Mouse (Mus musculus) MEL (cell line): ENCODE measurements around the gene Cdkal1. TPM values are rescaled to one million over a fixed set of nuclear protein-coding genes. Genes with fewer than 3 reads are reported as not detected.

ENCODE experiments used
- DNase-seq: peaks from one replicate; pipeline ENCODE4 v3.0.0; 2011; ENCODE audit warnings: low read depth, low spot score
- H3K27ac ChIP-seq: 2 replicates; pipeline ENCODE4 v1.5.1; 2012; ENCODE audit warnings: low read depth, mild to moderate bottlenecking, control low read depth, low read length, moderate library complexity; ENCODE audit not compliant: control insufficient read depth
- H3K27me3 ChIP-seq, 2 experiments: fragments of 150-350 bp in 1 of 2; sonication (generic) in 1 of 2; 2 replicates each; pipeline ENCODE4 v1.6.1; 2012; ENCODE audit warnings: low read length in 2 of 2, mild to moderate bottlenecking in 2 of 2, improper control_type of control experiment in 1 of 2, moderate library complexity in 1 of 2; ENCODE audit not compliant: insufficient read depth in 2 of 2, control insufficient read depth in 1 of 2
- H3K36me3 ChIP-seq, 2 experiments: 2 replicates each; pipeline ENCODE4 v1.6.1; 2012 to 2014; ENCODE audit warnings: low read length in 2 of 2, improper control_type of control experiment in 1 of 2, inconsistent platforms in 1 of 2, mild to moderate bottlenecking in 1 of 2; ENCODE audit not compliant: insufficient read depth in 2 of 2, control insufficient read depth in 1 of 2
- H3K4me1 ChIP-seq, 2 experiments: fragments of 150-350 bp in 1 of 2; sonication (generic) in 1 of 2; 2 replicates each; pipeline ENCODE4 v1.6.1; 2012; ENCODE audit warnings: low read length in 2 of 2, improper control_type of control experiment in 1 of 2, mild to moderate bottlenecking in 1 of 2; ENCODE audit not compliant: insufficient read depth in 2 of 2, control insufficient read depth in 1 of 2
- H3K4me3 ChIP-seq, 2 experiments: fragments of 150-350 bp in 1 of 2; sonication (generic) in 1 of 2; 2 replicates each; pipeline ENCODE4 v1.5.1; 2012; ENCODE audit warnings: low read depth in 2 of 2, low read length in 2 of 2, mild to moderate bottlenecking in 2 of 2, moderate library complexity in 2 of 2, control low read depth in 1 of 2, improper control_type of control experiment in 1 of 2; ENCODE audit not compliant: control insufficient read depth in 1 of 2, insufficient read depth in 1 of 2
- H3K79me2 ChIP-seq: 2 replicates; pipeline ENCODE4 v1.6.1; 2012; ENCODE audit warnings: mild to moderate bottlenecking, low read length, moderate library complexity; ENCODE audit not compliant: control insufficient read depth, poor library complexity, insufficient read depth
- H3K9ac ChIP-seq: 2 replicates; pipeline ENCODE4 v1.6.1; 2012; ENCODE audit warnings: low read depth, mild to moderate bottlenecking, control low read depth, low read length, moderate library complexity; ENCODE audit not compliant: control insufficient read depth, poor library complexity, severe bottlenecking
- H3K9me3 ChIP-seq: fragments of 150-350 bp; sonication (generic); replicated peaks from 2 replicates; pipeline ENCODE4 v1.6.1; 2012; ENCODE audit warnings: mild to moderate bottlenecking, low read length, improper control_type of control experiment, moderate library complexity; ENCODE audit not compliant: insufficient read depth
- BHLHE40 ChIP-seq: IDR thresholded peaks from 2 replicates; pipeline ENCODE4 v1.6.1; 2012; ENCODE audit warnings: low read depth, mild to moderate bottlenecking, inconsistent platforms, low read length, improper control_type of control experiment, borderline replicate concordance
- CTCF ChIP-seq, 3 experiments: IDR thresholded peaks in 2 of 3; conservative IDR thresholded peaks in 1 of 3; 2 replicates each; pipeline ENCODE4 v1.5.1; 2011 to 2012; ENCODE audit warnings: low read length in 3 of 3, low read depth in 2 of 3, mild to moderate bottlenecking in 2 of 3, improper control_type of control experiment in 1 of 3, inconsistent platforms in 1 of 3, mixed read lengths in 1 of 3, moderate library complexity in 1 of 3; ENCODE audit not compliant: control insufficient read depth in 1 of 3, insufficient read depth in 1 of 3, poor library complexity in 1 of 3, severe bottlenecking in 1 of 3
- E2F4 ChIP-seq: IDR thresholded peaks from 2 replicates; pipeline ENCODE4 v1.6.1; 2011; ENCODE audit warnings: low read depth, low read length, improper control_type of control experiment, borderline replicate concordance
- GABPA ChIP-seq: IDR thresholded peaks from 2 replicates; pipeline ENCODE4 v1.6.1; 2012; ENCODE audit warnings: low read depth, mild to moderate bottlenecking, inconsistent platforms, low read length, improper control_type of control experiment, moderate library complexity
- GATA1 ChIP-seq: IDR thresholded peaks from 2 replicates; pipeline ENCODE4 v1.6.1; 2011; ENCODE audit warnings: low read depth, low read length, improper control_type of control experiment
- MAFK ChIP-seq: IDR thresholded peaks from 2 replicates; pipeline ENCODE4 v1.6.1; 2011; ENCODE audit warnings: low read depth, mild to moderate bottlenecking, low read length, improper control_type of control experiment, borderline replicate concordance
- MYB ChIP-seq: IDR thresholded peaks from 2 replicates; pipeline ENCODE4 v1.6.1; 2011; ENCODE audit warnings: mild to moderate bottlenecking, low read depth, low read length, improper control_type of control experiment
- NRF1 ChIP-seq: IDR thresholded peaks from 2 replicates; pipeline ENCODE4 v1.6.1; 2014; ENCODE audit warnings: low read depth, mild to moderate bottlenecking, inconsistent platforms, low read length, improper control_type of control experiment, moderate library complexity; ENCODE audit not compliant: poor library complexity, insufficient read depth, severe bottlenecking
- POLR2AphosphoS2 ChIP-seq: IDR thresholded peaks from 2 replicates; pipeline ENCODE4 v1.6.1; 2011; ENCODE audit warnings: low read length, improper control_type of control experiment
- SIN3A ChIP-seq: IDR thresholded peaks from 2 replicates; pipeline ENCODE4 v1.6.1; 2012; ENCODE audit warnings: low read length, improper control_type of control experiment, inconsistent platforms
- SMC3 ChIP-seq: IDR thresholded peaks from 2 replicates; pipeline ENCODE4 v1.6.1; 2011; ENCODE audit warnings: low read depth, low read length, improper control_type of control experiment
- TAL1 ChIP-seq: IDR thresholded peaks from 2 replicates; pipeline ENCODE4 v1.6.1; 2012; ENCODE audit warnings: mild to moderate bottlenecking, inconsistent platforms, low read length, moderate library complexity, mixed read lengths
- TCF12 ChIP-seq: IDR thresholded peaks from 2 replicates; pipeline ENCODE4 v1.6.1; 2014; ENCODE audit warnings: low read depth, mild to moderate bottlenecking, inconsistent platforms, low read length, improper control_type of control experiment, moderate library complexity
- UBTF ChIP-seq: IDR thresholded peaks from 2 replicates; pipeline ENCODE4 v1.6.1; 2012; ENCODE audit warnings: low read depth, mild to moderate bottlenecking, inconsistent platforms, low read length, improper control_type of control experiment, moderate library complexity, borderline replicate concordance; ENCODE audit not compliant: insufficient read depth
- ZC3H11A ChIP-seq: IDR thresholded peaks from 2 replicates; pipeline ENCODE4 v1.6.1; 2012; ENCODE audit warnings: low read depth, mild to moderate bottlenecking, inconsistent platforms, low read length, improper control_type of control experiment
- ZNF384 ChIP-seq: IDR thresholded peaks from 2 replicates; pipeline ENCODE4 v1.6.1; 2012; ENCODE audit warnings: low read depth, mild to moderate bottlenecking, inconsistent platforms, low read length, improper control_type of control experiment
- polyA plus RNA-seq, 2 experiments: library from polyadenylated mRNA; stranded (reverse) in 1 of 2; unstranded in 1 of 2; fragments of >175 nt in 1 of 2; fragments of >200 nt in 1 of 2; gene quantifications; 2 replicates each; pipeline versions ENCODE4 v1.2.1 to v1.2.4; 2012; ENCODE audit warnings: low replicate concordance in 2 of 2, low read depth in 1 of 2; ENCODE audit not compliant: insufficient read length in 2 of 2, insufficient read depth in 1 of 2, missing spikeins in 1 of 2
- total RNA-seq: library from RNA; depleted of rRNA; stranded (reverse); fragments of 300-350 nt; gene quantifications from 2 replicates; pipeline ENCODE4 v1.2.3, GENCODE M21; 2012

Gene Cdkal1
- total and polyA plus RNA-seq, 3 experiments: 10.6 to 11.0 TPM; not detected in 1

GRCm38 (mm10) chr13:29537906-29538305 lies 317.6 kb downstream of the Cdkal1 start:
- Histone ChIP-seq H3K9ac (no peak overlapping the region), H3K27me3 (no peaks in the 10 kb centered on the region), H3K27ac (no peak overlapping the region), H3K4me3 (no peak overlapping the region), H3K4me1 (no peaks in the 10 kb centered on the region), H3K9me3 (no peaks in the 10 kb centered on the region), H3K79me2 (no peaks in the 10 kb centered on the region), H3K36me3 (no peaks in the 10 kb centered on the region)
- DNase-seq: no peak
- TF ChIP-seq POLR2AphosphoS2 (no peak), CTCF (IDR thresholded peaks at IDR 0.05 in 2 of 3, conservative IDR thresholded peaks at IDR 0.05 in 1 of 3; ENCODE audit: control insufficient read depth in 1 of 3, insufficient read depth in 1 of 3, low read depth in 2 of 3, low read length in 3 of 3, poor library complexity in 1 of 3, severe bottlenecking in 1 of 3) (no peak), GATA1 (no peak), TCF12 (no peak), BHLHE40 (no peak), MAFK (no peak)

GRCm38 (mm10) chr13:29533586-29533985 lies 321.9 kb downstream of the Cdkal1 start:
- Histone ChIP-seq H3K27ac (no peak overlapping the region), H3K27me3 (no peaks in the 10 kb centered on the region), H3K9ac (no peak overlapping the region), H3K4me1 (no peaks in the 10 kb centered on the region), H3K9me3 (no peaks in the 10 kb centered on the region), H3K36me3 (no peaks in the 10 kb centered on the region), H3K4me3 (no peak overlapping the region)
- DNase-seq: no peak
- TF ChIP-seq E2F4 (no peak), NRF1 (no peak), TAL1 (no peak), SIN3A (no peak), CTCF (IDR thresholded peaks at IDR 0.05 in 2 of 3, conservative IDR thresholded peaks at IDR 0.05 in 1 of 3; ENCODE audit: control insufficient read depth in 1 of 3, insufficient read depth in 1 of 3, low read depth in 2 of 3, low read length in 3 of 3, poor library complexity in 1 of 3, severe bottlenecking in 1 of 3) (no peak), GABPA (no peak), SMC3 (no peak), MYB (no peak), ZNF384 (no peak), UBTF (no peak), ZC3H11A (no peak)
- TF ChIP-seq, all 39 proteins: peak for 0
- H3K79me2 ChIP-seq: no peaks in the 10 kb centered on the region
